Mouse (Mus musculus) megakaryocyte, embryonic 14.5 days (primary cell): ENCODE measurements around the gene Socs2.

Experiments
- FLI1 ChIP-seq: IDR thresholded peaks from 2 replicates; pipeline ENCODE4 v1.6.1; 2012; ENCODE audit warnings: low read length, inconsistent platforms, mixed read lengths
- GATA1 ChIP-seq: IDR thresholded peaks from 3 replicates; pipeline ENCODE4 v1.6.1; 2012; ENCODE audit warnings: mixed read lengths, low read length, inconsistent platforms, borderline replicate concordance

- TF ChIP-seq GATA1 (no peak), FLI1 (no peak)
Measured at GRCm38 (mm10) chr10:95388821-95389477, 28.0 kb downstream of the Socs2 start.
